Mouse (Mus musculus) activated CD4-positive, CD25-positive, alpha-beta regulatory T cell, adult 4 months (primary cell): ENCODE data around the gene Cacna1h. TPM values are rescaled to one million over a fixed set of nuclear protein-coding genes. Genes with fewer than 3 reads are reported as not detected.

Source experiments
- polyA plus RNA-seq, 2 experiments: library from polyadenylated mRNA; unstranded; fragments of 100-300 nt; shearing (Covaris generic); gene quantifications; one replicate each; pipeline ENCODE4 v1.2.1; 2017

Cacna1h gene
- polyA plus RNA-seq, 2 experiments from 2014 or later: not detected

Other genes starting within 250 kb of the Cacna1h start
- gene BC003965, start 249.2 kb downstream of the Cacna1h start, polyA plus RNA-seq: 10 to 100 TPM; 13.1 to 14.3 TPM
- 10 to 100 TPM; 14.4 to 20.2 TPM for gene Unkl, start 245.4 kb downstream of the Cacna1h start, polyA plus RNA-seq
- 10 to 100 TPM; 44.3 to 57.7 TPM for gene Gnptg, start 193.7 kb downstream of the Cacna1h start, polyA plus RNA-seq
- 10 to 100 TPM; 27.7 to 32.1 TPM for gene Tsr3, start 193.6 kb downstream of the Cacna1h start, polyA plus RNA-seq
- gene Baiap3, start 177.4 kb downstream of the Cacna1h start, polyA plus RNA-seq: 1 to 10 TPM; 1.4 to 8.5 TPM
- gene Ube2i, start 159.2 kb downstream of the Cacna1h start, polyA plus RNA-seq: 100 to 1,000 TPM; 368 to 405 TPM
- not detected for gene Prss34, start 135.4 kb downstream of the Cacna1h start, polyA plus RNA-seq
- not detected for gene Prss28, start 125.1 kb downstream of the Cacna1h start, polyA plus RNA-seq
- not detected for gene Prss29, start 115.1 kb downstream of the Cacna1h start, polyA plus RNA-seq
- not detected for gene Tpsab1, start 88.2 kb downstream of the Cacna1h start, polyA plus RNA-seq
- gene Tpsb2, start 67.5 kb downstream of the Cacna1h start, polyA plus RNA-seq: not detected
- gene Tpsg1, start 64.5 kb downstream of the Cacna1h start, polyA plus RNA-seq: not detected
- gene Tekt4, start 20.8 kb upstream of the Cacna1h start, polyA plus RNA-seq: not detected
- not detected for gene Sstr5, start 63.5 kb upstream of the Cacna1h start, polyA plus RNA-seq
- gene Sox8, start 136.9 kb upstream of the Cacna1h start, polyA plus RNA-seq: under 1 TPM in 1 of 2 experiments, not detected in 1; 0.25 TPM
- 10 to 100 TPM; 12.1 to 16.7 TPM for gene Lmf1, start 145.3 kb upstream of the Cacna1h start, polyA plus RNA-seq